Mouse (Mus musculus) thymus, postnatal 0 days (tissue): ENCODE data around the gene Timm10. TPM values are rescaled to one million over a fixed set of nuclear protein-coding genes. Genes with fewer than 3 reads are reported as not detected.
"Not testable (repeated sequence)": the region's sequence is repeated elsewhere in the genome, so short reads cannot be mapped to it uniquely, and the experiment has no call there.

ENCODE experiments used
- DNase-seq: peaks from one replicate; pipeline ENCODE4 v3.0.0-alpha.2; 2015; ENCODE audit warnings: low spot score
- polyA plus RNA-seq: library from polyadenylated mRNA; unstranded; fragments of >200 nt; fragmentation: Nextera tagmentation; extraction: Ambion mirVana; gene quantifications from 2 replicates; pipeline ENCODE4 v1.2.1, GENCODE M21; 2015

Gene Timm10
- 35.6 and 38.9 TPM in 2 replicates for polyA plus RNA-seq

- DNase-seq: peak; percentile 76
Observed at GRCm38 (mm10) chr2:84826488-84827282, at the start of gene Timm10. Gene Timm10, plus strand, starts transcription at chr2:84826997.

DNA sequence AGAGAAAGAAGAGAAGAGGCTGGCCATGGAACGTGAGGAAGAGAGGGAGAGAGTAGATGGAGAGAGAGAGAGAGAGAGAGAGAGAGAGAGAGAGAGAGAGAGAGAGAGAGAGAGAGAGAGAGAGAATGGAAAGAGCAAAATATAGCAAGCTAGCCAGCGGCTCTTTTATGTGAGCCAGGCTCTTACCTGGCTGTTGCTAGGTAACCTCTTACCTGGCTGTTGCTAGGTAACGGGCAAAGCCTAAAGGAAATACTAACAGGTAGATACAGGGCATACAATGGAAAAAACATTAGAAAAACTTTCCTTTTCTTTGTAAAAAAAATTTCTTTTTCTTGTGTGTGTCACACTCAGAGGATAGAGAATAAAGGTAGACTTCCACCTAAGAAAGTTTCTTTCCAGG lies 49.1 kb upstream of the Timm10 start:
- DNase-seq: no peak

DNA sequence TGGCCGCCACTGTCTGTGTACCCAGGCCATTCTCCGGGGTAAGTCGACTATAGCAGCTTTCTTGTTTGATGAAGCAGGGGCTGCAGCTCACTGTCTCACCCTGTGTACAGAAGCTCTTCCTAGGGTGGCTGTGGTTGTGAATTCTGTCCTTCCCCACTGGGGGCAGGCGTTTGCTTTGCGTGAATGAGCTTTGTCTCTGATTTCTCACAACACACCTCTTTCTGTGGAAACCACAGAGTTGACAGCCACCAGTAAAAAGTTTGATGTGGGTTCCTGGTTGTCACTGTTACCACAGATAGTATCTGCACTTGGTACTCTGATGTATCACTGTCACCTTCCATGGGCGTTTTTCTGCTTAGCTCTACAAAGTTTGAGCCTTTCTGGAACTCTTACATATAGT lies 47.6 kb upstream of the Timm10 start:
- DNase-seq: peak; percentile 89

GRCm38 (mm10) chr2:84783315-84783714 lies 43.5 kb upstream of the Timm10 start:
- DNase-seq: no peak

DNA sequence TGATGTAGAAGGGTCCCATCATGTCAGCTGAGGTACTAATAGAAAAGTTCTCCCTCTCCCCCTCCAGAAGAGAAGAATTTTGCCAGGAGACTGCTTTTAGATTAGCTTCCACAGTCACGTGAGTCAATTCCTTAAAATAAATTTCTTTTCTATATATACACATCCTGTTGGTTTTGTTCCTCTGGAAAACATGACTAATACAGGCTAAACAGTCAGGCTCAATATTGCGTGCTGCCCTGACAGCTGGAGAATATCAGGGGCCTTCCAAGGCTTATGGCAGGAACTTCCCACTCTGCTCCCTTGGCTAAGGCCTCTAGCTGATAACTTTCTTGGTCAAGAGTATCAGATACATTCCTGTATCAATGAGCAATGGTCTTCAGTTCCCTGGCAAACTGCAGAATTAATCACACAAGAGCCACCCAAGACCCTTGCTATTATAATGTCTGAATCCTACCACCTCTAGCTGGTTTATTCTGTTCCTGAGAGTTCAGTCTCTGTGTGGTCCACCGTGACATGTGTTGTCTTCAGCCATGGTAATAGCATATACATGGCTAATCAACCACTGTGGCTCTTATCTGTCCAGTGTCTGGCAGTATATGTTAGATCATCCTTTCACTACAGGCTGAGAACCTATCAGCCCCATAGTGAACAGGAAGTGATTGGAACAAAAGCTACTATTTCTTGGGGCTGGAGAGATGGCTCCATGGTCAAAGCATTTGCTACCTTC lies 42.8 kb upstream of the Timm10 start:
- DNase-seq: no peak

DNA sequence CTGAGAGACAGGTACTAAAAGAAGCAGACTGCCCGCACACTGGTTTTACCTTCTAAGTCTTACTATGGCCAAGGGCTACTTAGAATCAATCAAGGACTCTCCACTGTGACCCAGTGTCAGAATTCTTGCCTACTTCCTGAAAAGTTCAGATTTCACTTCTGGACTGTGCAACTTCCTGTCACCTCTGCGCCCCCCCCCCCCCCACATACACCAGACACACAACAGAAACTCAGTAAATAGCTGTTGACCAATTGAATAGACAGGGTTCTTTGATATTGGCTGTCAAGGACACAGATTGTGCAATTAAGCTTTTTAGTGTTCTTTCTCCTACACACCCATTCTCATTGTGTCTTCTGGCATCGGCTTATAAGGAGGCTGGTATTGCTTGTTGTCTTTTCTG lies 38.5 kb upstream of the Timm10 start:
- no peak for DNase-seq

GRCm38 (mm10) chr2:84790418-84790817 lies 36.4 kb upstream of the Timm10 start:
- no peak for DNase-seq

GRCm38 (mm10) chr2:84792516-84792915 lies 34.3 kb upstream of the Timm10 start:
- no peak for DNase-seq

- no peak for DNase-seq
Observed at GRCm38 (mm10) chr2:84793154-84793553, 33.6 kb upstream of the Timm10 start.

DNA sequence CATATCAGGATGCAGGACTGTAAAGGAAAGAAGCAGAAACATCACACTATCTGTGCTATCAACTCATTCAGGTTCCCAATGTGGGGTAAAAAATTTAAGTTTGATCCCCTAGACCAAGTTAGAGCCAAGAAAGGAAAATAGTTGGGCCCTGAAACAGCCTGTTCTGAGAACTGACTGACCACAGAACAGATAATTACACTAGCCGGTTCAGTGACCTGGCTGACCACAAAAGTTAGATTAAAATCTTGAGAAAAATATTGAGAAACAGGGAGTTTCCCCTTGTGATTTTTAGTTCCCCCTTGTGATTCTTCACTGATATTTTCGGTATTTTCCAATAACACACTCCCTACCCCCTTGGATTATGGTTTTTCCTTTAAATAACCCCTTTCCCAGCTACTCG lies 32.9 kb upstream of the Timm10 start:
- DNase-seq: no peak

GRCm38 (mm10) chr2:84797833-84798492 lies 28.8 kb upstream of the Timm10 start:
- DNase-seq: peak; percentile 60

DNA sequence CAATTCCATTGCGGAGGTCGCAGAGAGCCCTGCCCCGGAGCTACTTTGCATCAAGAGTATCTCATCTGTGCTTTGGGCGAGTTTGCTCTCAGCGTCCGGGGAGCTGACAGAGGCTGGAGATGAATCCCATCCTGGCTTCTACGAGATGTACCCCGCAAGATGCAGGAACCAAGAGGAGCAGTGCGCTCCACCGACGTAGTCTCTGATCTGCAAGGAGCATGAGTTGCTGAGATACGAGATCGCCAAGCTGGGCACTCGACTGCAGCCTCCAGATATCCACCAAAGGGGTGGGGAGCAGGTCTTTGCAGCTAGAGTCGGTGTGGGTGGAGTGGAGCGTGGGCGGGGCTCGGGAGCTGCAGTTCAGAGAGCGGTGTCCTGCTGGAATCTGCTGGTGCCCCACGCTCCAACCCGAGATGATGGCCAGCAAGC lies 28.3 kb upstream of the Timm10 start, which contains the start of gene Ube2l6:
Ube2l6 (plus strand) TSS at position 336 of the 429 bp plus-strand sequence.
- DNase-seq: peak; percentile 21

DNA sequence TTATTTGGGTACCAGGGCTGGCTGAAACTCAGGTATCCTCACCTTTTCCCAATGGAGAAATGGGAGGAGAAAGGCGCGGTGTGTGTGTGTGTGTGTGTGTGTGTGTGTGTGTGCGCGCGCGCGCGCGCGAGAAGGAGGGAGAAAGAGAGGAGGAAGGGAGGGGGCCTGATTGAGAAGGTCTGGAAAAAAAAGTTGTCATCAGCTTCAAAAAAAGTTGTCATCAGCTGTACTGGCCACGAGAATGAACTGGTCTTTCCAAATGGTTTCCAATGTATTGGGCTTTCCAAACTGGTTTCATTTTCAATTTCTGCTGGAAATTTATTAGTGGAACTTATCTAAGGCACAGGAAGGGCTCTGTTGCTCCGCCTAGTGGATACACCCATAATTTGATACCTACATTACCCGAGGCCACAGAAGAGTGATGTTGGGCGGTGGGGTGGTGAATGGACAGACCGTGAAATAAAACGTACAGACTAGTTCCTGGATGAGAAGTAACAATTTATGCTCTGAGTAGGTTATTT lies 27.7 kb upstream of the Timm10 start:
- DNase-seq: peak; percentile 57

DNA sequence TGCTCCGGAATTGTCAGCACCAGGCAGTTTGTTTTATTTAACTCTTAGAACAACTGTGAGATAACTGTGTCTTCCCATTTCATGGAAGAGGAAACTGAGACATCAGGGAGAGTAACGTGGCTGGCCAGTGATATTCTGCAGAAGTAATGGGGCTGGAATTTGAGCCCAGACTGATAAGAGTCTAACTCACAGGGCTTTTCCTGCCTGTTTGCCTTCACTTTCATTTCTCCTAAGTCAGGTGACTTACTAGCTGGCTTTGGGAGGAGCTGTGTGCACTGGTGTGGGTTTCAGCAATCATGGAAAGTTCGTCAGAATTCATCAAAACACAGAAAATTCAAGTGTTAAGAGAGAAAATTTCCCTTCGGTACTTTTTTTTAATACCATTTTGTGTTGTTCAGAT lies 26.5 kb upstream of the Timm10 start:
- DNase-seq: no peak

GRCm38 (mm10) chr2:84801223-84801622 lies 25.6 kb upstream of the Timm10 start:
- DNase-seq: not testable (repeated sequence)

DNA sequence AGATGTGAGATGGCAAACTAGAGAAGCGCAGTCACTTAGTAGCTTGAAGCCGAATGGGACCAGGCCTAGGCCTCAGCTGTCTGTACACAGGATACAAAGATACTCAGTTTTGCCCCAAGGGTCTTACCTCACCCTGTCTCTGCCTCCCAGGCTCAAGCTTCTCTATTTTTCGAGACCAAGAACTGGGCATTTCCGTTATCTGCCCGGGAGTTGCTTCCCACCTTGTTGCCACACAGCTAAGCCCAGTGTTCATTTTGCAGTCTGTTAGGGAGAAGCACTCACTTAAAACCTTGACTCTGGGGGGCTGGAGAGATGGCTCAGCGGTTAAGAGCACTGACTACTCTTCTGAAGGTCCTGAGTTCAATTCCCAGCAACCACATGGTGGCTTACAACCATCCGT lies 22.8 kb upstream of the Timm10 start:
- DNase-seq: no peak

DNA sequence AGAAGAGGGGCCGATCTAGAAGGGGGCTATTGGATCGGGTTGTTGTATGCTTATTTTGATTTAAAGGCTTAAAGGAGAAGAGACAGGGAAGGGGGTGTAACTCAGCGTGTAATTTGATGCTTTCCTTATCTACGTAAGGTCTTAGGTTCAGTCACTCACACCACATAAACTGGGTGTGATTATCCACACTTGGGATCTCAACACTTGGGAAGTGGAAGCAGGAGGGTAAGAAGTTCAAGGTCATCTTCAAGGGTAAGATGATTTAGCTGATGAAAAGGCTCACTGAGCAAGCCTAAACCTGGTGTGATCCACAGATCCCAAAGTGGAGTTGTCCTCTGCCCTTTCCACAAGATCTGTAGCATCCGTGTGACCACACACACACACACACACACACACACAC lies 20.3 kb upstream of the Timm10 start:
- no peak for DNase-seq

- no peak for DNase-seq
Observed at GRCm38 (mm10) chr2:84809330-84809729, 17.5 kb upstream of the Timm10 start.

- DNase-seq: no peak
Observed at GRCm38 (mm10) chr2:84810526-84810885, 16.3 kb upstream of the Timm10 start.

- DNase-seq: peak; percentile 86
Observed at GRCm38 (mm10) chr2:84810886-84811577, 15.8 kb upstream of the Timm10 start.

DNA sequence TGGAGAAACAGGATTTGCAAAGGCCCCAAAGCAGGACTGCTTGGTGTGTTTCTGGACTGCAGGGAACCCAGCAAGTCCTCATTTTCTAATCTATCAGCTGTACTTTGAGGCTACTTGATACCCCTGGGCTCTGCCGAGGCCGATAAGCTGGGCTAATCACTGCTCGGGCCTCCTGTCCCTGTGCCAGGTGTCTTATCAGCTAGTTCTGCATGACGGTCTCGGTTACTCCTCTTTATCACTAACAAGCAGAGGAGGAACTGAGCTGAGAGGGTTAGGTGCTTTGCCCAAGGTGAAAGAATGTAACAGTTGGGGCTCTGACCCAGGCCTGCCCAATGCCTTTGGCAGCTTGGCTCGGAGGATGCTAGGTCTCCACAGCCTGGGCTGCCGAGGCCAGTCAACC lies 14.9 kb upstream of the Timm10 start:
- no peak for DNase-seq
